Mouse (Mus musculus) monocyte, adult 2 months (primary cell): ENCODE results near the gene Tex28.
"Not testable (repeated sequence)": the region's sequence is repeated elsewhere in the genome, so short reads cannot be mapped to it uniquely, and the experiment has no call there.

Experiments used
- DNase-seq, 2 experiments: peaks; one replicate each; pipeline ENCODE4 v3.0.0; 2022; ENCODE audit warnings: low spot score in 2 of 2, low read depth in 1 of 2

Tex28 gene

DNA sequence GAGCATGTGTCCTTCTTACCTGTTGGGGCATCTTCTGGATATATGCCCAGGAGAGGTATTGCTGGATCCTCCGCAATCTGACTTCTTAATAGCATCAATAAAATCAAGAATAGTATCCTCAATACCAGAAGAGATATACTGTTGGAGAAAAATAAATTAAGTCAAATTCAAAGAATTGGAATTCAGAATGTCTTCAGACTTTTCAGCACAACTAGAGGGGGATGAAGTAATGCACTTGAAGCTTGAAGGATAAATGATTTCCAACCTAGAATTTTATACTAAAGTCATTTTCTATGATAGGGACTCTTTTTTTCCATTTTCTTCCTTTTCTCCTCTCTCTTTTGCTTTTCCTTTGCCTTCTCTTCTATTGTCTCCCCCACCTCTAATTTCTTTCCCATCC lies at the start of gene Tex28:
Gene Tex28 (minus strand): TSS at position 101 of the 400 bp plus-strand sequence.
- DNase-seq = no peak

DNA sequence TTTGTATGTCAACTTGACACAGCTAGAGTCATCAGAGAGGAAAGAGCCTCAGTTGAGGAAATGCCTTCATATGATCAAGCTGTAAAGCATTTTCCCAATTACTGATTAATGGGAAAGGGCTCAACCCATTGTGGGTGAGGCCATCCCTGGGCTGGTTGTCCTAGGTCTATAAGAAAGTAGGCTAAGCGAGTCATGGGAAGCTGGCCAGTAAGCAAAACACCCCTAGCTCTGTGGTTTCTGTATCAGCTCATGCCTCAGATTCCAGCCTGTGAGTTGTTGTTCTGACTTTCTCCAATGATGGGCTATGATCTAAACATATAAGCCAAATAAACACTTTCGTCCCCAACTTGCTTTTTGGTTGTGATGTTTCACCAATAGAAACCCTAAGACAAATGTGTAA lies 35.9 kb upstream of the Tex28 start:
- DNase-seq = no peak

DNA sequence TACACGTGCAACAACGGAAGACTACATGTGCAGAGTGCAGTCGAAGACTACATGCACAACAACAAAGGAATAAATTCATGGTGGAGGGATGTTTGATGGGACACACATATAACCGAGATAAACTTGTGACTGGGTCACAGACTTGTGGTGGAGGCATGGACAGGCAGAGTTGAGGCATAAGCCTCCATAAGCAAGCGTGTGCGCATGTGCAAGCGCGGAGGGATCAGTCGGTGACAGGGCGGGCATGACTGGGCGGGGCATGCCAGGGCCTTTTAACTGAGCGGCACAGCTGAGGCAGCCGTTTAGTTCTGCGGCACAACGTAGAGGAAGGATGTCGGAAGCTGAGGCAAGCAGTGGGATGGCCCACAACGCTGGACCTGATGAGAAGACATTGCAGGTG lies 9.3 kb upstream of the Tex28 start, which contains the start of gene Tktl1:
Gene Tktl1 (plus strand): TSS at position 301 of the 400 bp plus-strand sequence.
- no peak for DNase-seq

DNA sequence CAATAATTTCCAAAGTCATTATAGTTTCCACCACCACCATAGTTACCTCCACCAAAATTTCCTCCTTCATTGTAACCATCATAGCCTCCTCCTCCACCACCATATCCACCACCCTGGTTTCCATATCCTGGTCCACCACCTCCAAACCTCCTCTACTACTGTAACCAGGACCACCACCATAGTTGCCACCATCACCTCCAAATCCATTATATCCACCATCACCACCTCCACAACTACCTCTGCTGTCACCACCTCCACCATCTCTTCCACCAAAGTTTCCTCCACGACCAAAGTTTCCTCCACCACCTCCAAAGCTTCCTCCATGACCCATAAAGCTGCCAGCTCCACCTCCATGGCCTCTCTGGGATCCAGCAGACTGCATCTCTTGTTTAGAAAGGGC lies 32.4 kb downstream of the Tex28 start, which contains the start of gene Mecp2:
Gene Mecp2 (minus strand): TSS at position 101 of the 400 bp plus-strand sequence.
- DNase-seq = not testable (repeated sequence)

DNA sequence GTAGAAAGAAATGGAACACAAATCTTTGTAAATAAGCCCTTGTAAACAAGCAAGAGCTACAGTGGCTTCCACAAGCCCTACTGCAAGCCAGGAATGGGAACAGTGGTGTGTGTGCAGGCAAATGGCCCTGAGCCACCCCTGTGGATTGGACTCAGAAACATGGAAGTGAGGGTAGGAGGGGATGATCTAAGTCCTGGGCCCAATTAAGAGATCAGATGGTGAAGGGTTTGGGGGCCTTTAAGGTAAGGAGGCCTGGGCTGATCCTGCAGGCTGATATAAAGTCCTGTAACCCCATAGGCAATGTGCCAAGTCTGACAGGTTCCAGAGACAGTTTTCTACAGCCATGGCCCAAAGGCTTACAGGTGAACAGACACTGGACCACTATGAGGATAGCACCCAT lies 40.5 kb downstream of the Tex28 start, which contains the start of gene Opn1mw:
Gene Opn1mw (plus strand): TSS at position 301 of the 400 bp plus-strand sequence.
- DNase-seq = no peak

DNA sequence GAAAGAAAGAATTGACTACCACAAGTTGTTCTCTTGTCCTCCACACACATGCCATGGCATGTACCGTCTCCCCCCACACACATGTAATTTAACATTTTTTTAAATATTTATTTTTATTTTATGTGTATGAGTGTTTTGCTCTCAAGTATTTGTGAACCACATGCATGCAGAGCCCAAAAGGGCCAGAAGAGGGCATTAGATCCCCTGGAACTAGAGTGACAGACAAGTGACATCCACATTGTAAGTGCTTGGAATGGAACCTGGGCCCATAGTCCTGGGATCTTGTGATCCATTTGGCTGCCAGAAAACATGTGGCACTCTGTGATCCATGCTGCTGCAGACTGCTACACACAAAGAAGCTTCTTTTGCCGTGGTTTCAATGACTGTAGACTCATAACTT lies 42.7 kb downstream of the Tex28 start:
- DNase-seq = no peak

DNA sequence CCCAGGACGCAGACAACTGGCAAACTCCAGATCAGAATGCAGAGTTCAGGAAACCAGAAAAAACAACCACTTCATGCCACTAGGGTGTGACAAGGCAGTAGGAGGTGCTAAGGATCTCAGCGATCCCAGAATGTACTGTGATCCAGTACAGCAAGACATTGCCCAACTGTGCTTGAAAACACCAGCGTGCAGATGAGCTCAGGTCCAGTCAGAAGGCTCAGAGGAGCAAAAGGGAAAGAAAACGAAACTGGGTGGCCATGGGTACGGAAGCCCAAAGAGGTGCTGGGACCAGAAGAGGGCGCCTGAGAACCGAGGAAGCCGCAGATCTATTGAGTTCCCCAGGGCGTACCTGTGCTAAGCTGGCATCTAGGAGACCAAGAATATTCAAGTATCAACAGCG lies 52.1 kb downstream of the Tex28 start:
- peak in 1 of 2 experiments; percentile 9 for DNase-seq

DNA sequence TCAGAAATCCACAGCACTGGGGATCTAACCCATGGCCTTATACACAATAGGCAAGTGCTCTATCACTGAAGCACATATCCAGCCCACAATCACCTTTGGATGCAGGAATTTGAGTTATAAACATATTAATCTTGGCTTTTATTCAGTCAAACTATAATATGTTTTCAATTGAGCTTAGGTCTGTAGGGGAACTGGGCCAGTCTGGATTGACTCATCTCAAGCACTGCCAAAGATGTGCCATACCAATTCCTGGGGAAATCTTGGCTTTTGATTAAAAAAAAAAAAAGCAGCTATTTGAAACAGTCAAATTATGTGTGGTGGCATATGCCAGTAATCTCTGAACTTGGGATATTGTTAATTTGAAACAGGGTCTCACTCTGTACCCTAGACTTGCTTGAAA lies 53.6 kb downstream of the Tex28 start:
- DNase-seq = no peak

DNA sequence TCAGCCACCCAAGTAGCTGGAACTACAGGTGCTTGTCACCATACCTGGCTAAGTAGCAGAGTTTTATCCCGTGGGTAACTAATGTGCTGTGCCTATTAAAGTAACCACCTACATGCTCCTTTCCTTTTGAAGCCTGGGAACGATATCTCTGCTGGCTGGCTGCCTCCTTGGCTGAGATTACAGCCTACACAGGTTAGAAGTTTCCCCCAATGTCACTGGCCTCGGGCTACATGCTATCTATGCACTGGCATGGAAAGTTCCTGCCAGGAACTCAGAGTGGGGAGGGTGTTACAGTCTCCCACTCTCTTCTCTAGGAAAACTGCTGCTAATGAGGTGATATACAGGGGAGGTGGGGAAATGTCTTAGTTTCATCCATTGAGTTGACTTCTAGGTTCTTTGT lies 58.9 kb downstream of the Tex28 start:
- DNase-seq = no peak

DNA sequence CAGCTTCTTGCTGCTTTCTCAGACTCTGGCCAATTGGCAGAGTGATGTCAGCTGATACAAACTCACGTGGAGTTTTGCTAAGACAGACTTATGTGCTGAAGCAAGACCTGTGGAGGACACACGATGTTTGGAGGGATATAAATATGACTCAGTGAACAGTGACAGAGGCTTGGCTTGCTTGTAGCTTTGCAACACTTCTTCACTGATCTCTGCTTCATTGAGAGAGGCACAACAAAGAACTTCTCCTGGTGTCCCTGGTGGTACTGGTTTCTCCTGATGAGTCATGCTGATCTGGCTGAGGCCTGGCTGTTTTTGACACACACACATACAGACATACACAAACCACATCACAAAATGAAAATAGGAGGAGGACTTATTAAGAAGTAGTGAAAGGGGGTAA lies 61.7 kb downstream of the Tex28 start:
- no peak for DNase-seq

DNA sequence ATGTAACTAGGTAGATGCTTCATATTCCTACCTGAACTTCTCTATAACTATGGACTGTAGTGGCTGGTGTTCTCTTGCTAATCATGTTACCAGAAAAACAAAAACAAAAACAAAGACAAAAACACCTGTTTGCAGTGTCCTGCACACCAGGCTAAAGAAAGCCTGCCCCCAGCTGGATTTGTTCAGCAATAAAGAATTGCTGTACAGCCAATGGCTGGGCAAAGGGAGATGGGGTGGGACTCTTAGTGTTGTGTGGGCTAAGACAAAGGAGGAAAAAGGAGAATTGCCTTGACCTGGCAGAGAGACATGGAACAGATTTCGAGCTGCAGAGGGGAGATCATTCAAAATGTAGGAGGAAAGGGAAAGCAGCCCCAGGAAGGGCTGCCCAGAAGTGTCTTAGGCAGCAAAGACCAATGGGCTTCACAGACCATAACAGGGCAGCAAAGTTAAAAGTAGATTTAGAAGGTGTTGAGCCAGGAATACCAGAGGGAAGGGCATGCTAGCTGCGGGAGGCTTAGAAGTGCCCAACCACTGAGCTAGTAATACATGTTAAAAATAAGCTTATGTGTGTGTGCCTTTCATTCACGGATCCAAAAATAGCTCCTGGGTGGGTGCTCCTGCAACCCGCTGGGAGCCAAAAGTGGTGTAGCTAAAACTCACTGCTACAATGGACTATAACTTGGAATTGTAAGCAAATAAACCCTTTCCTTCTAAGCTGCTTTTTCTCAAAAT lies 64.0 kb downstream of the Tex28 start:
- no peak for DNase-seq
